Mouse (Mus musculus): ENCODE results near the gene Adtrp. TPM values are rescaled to one million over a fixed set of nuclear protein-coding genes. Genes with fewer than 3 reads are reported as not detected.

The Adtrp gene
- total RNA-seq, 1 experiment from 2014 or later = not detected

GRCm38 (mm10) chr13:41846516-41846915, 968 bp downstream of the Adtrp start:
- ATAC-seq (replicated peaks in 1 of 2; ENCODE audit: insufficient read depth in 1 of 2, low FRiP score in 2 of 2, low TSS enrichment in 1 of 2, low read depth in 1 of 2, poor library complexity in 2 of 2, severe bottlenecking in 2 of 2) = no peak

- ATAC-seq (replicated peaks in 1 of 2; ENCODE audit: insufficient read depth in 1 of 2, low FRiP score in 2 of 2, low TSS enrichment in 1 of 2, low read depth in 1 of 2, poor library complexity in 2 of 2, severe bottlenecking in 2 of 2) = no peak
Measured at GRCm38 (mm10) chr13:41845013-41845412, 2.5 kb downstream of the Adtrp start.

- no peak for ATAC-seq (replicated peaks in 1 of 2; ENCODE audit: insufficient read depth in 1 of 2, low FRiP score in 2 of 2, low TSS enrichment in 1 of 2, low read depth in 1 of 2, poor library complexity in 2 of 2, severe bottlenecking in 2 of 2)
Measured at GRCm38 (mm10) chr13:41844071-41844470, 3.4 kb downstream of the Adtrp start.

- ATAC-seq (replicated peaks in 1 of 2; ENCODE audit: insufficient read depth in 1 of 2, low FRiP score in 2 of 2, low TSS enrichment in 1 of 2, low read depth in 1 of 2, poor library complexity in 2 of 2, severe bottlenecking in 2 of 2) = no peak
Measured at GRCm38 (mm10) chr13:41833614-41834139, 13.8 kb downstream of the Adtrp start.

GRCm38 (mm10) chr13:41828296-41828754, 19.2 kb downstream of the Adtrp start:
- peak in 1 of 2 experiments; percentile 84; a peak in 1 of 4 replicates for ATAC-seq (replicated peaks in 1 of 2; ENCODE audit: insufficient read depth in 1 of 2, low FRiP score in 2 of 2, low TSS enrichment in 1 of 2, low read depth in 1 of 2, poor library complexity in 2 of 2, severe bottlenecking in 2 of 2)

GRCm38 (mm10) chr13:41827581-41827980, 19.9 kb downstream of the Adtrp start:
- ATAC-seq (replicated peaks in 1 of 2; ENCODE audit: insufficient read depth in 1 of 2, low FRiP score in 2 of 2, low TSS enrichment in 1 of 2, low read depth in 1 of 2, poor library complexity in 2 of 2, severe bottlenecking in 2 of 2) = no peak

- peak; percentile 38 to 63; a peak in 2 of 4 replicates for ATAC-seq (replicated peaks in 1 of 2; ENCODE audit: insufficient read depth in 1 of 2, low FRiP score in 2 of 2, low TSS enrichment in 1 of 2, low read depth in 1 of 2, poor library complexity in 2 of 2, severe bottlenecking in 2 of 2)
Measured at GRCm38 (mm10) chr13:41825379-41825966, 22.0 kb downstream of the Adtrp start.

- no peak for ATAC-seq (replicated peaks in 1 of 2; ENCODE audit: insufficient read depth in 1 of 2, low FRiP score in 2 of 2, low TSS enrichment in 1 of 2, low read depth in 1 of 2, poor library complexity in 2 of 2, severe bottlenecking in 2 of 2)
Measured at GRCm38 (mm10) chr13:41823077-41823476, 24.4 kb downstream of the Adtrp start.

GRCm38 (mm10) chr13:41822617-41823016, 24.9 kb downstream of the Adtrp start:
- ATAC-seq (replicated peaks in 1 of 2; ENCODE audit: insufficient read depth in 1 of 2, low FRiP score in 2 of 2, low TSS enrichment in 1 of 2, low read depth in 1 of 2, poor library complexity in 2 of 2, severe bottlenecking in 2 of 2) = no peak

GRCm38 (mm10) chr13:41822091-41822490, 25.4 kb downstream of the Adtrp start:
- ATAC-seq (replicated peaks in 1 of 2; ENCODE audit: insufficient read depth in 1 of 2, low FRiP score in 2 of 2, low TSS enrichment in 1 of 2, low read depth in 1 of 2, poor library complexity in 2 of 2, severe bottlenecking in 2 of 2) = no peak

GRCm38 (mm10) chr13:41820947-41821346, 26.5 kb downstream of the Adtrp start:
- ATAC-seq (replicated peaks in 1 of 2; ENCODE audit: insufficient read depth in 1 of 2, low FRiP score in 2 of 2, low TSS enrichment in 1 of 2, low read depth in 1 of 2, poor library complexity in 2 of 2, severe bottlenecking in 2 of 2) = no peak

GRCm38 (mm10) chr13:41819918-41820317, 27.6 kb downstream of the Adtrp start:
- no peak for ATAC-seq (replicated peaks in 1 of 2; ENCODE audit: insufficient read depth in 1 of 2, low FRiP score in 2 of 2, low TSS enrichment in 1 of 2, low read depth in 1 of 2, poor library complexity in 2 of 2, severe bottlenecking in 2 of 2)

GRCm38 (mm10) chr13:41819484-41819883, 28.0 kb downstream of the Adtrp start:
- no peak for ATAC-seq (replicated peaks in 1 of 2; ENCODE audit: insufficient read depth in 1 of 2, low FRiP score in 2 of 2, low TSS enrichment in 1 of 2, low read depth in 1 of 2, poor library complexity in 2 of 2, severe bottlenecking in 2 of 2)

- no peak for ATAC-seq (replicated peaks in 1 of 2; ENCODE audit: insufficient read depth in 1 of 2, low FRiP score in 2 of 2, low TSS enrichment in 1 of 2, low read depth in 1 of 2, poor library complexity in 2 of 2, severe bottlenecking in 2 of 2)
Measured at GRCm38 (mm10) chr13:41817583-41817982, 29.9 kb downstream of the Adtrp start.

GRCm38 (mm10) chr13:41816643-41817042, 30.8 kb downstream of the Adtrp start:
- ATAC-seq (replicated peaks in 1 of 2; ENCODE audit: insufficient read depth in 1 of 2, low FRiP score in 2 of 2, low TSS enrichment in 1 of 2, low read depth in 1 of 2, poor library complexity in 2 of 2, severe bottlenecking in 2 of 2) = no peak

- no peak for ATAC-seq (replicated peaks in 1 of 2; ENCODE audit: insufficient read depth in 1 of 2, low FRiP score in 2 of 2, low TSS enrichment in 1 of 2, low read depth in 1 of 2, poor library complexity in 2 of 2, severe bottlenecking in 2 of 2)
Measured at GRCm38 (mm10) chr13:41810776-41811175, 36.7 kb downstream of the Adtrp start.

GRCm38 (mm10) chr13:41807815-41808214, 39.7 kb downstream of the Adtrp start:
- no peak for ATAC-seq (replicated peaks in 1 of 2; ENCODE audit: insufficient read depth in 1 of 2, low FRiP score in 2 of 2, low TSS enrichment in 1 of 2, low read depth in 1 of 2, poor library complexity in 2 of 2, severe bottlenecking in 2 of 2)

GRCm38 (mm10) chr13:41807300-41807699, 40.2 kb downstream of the Adtrp start:
- ATAC-seq (replicated peaks in 1 of 2; ENCODE audit: insufficient read depth in 1 of 2, low FRiP score in 2 of 2, low TSS enrichment in 1 of 2, low read depth in 1 of 2, poor library complexity in 2 of 2, severe bottlenecking in 2 of 2) = no peak

- ATAC-seq (replicated peaks in 1 of 2; ENCODE audit: insufficient read depth in 1 of 2, low FRiP score in 2 of 2, low TSS enrichment in 1 of 2, low read depth in 1 of 2, poor library complexity in 2 of 2, severe bottlenecking in 2 of 2) = no peak
Measured at GRCm38 (mm10) chr13:41805138-41805820, 42.2 kb downstream of the Adtrp start.

Measured in hematopoietic stem cell, adult 5-6 weeks (primary cell).